8 mouse cellular contexts compared by ENCODE assay signal in genomic region chr19:5922119-5922942, GRCm38 (mm10). TPM values are rescaled to one million over a fixed set of nuclear protein-coding genes. Genes with fewer than 3 reads are reported as not detected.
DNase-seq lines count a peak whose midpoint lies in the region; ATAC-seq and TF ChIP-seq lines count a peak whose summit lies in the region.

No protein-coding gene starts in this region.

- H3K27ac ChIP-seq in spleen, adult 2 months (ENCODE audit: insufficient read depth, low read length) = no peak overlapping the region
- peak overlapping the region; percentile 64 for H3K27ac ChIP-seq in heart, postnatal 0 days (ENCODE audit: low read depth)
- peak overlapping the region; percentile 37 for H3K27ac ChIP-seq in liver, embryonic 14.5 days
- peak overlapping the region; percentile 49; the same call in 1 of the 2 replicates for H3K27ac ChIP-seq in stomach, postnatal 0 days (replicated peaks)

- H3K36me3 ChIP-seq in spleen, adult 2 months (ENCODE audit: control insufficient read depth, insufficient read depth, low read length) = no peaks in the 10 kb centered on the region
- H3K36me3 ChIP-seq in heart, postnatal 0 days (replicated peaks; ENCODE audit: control insufficient read depth, insufficient read depth, low read length) = peaks cover 19% of the 10 kb centered on the region
- H3K36me3 ChIP-seq in liver, embryonic 14.5 days (replicated peaks; ENCODE audit: control insufficient read depth, insufficient read depth, low read depth) = no peaks in the 10 kb centered on the region
- peaks cover 7% of the 10 kb centered on the region for H3K36me3 ChIP-seq in stomach, postnatal 0 days (ENCODE audit: control insufficient read depth, insufficient read depth, low read length)

- DNase-seq in spleen, adult 2 months (ENCODE audit: low read depth in 1 of 2, low spot score in 2 of 2) = no peak
- DNase-seq in spleen, adult 18-20 months = no peak
- peak; percentile 22 for DNase-seq in heart, postnatal 0 days (ENCODE audit: low spot score)
- DNase-seq in liver, embryonic 14.5 days (ENCODE audit: low read depth in 3 of 3, low spot score in 3 of 3) = peak; percentile 51 to 73 (median 57)
- DNase-seq in stomach, postnatal 0 days (ENCODE audit: low spot score) = no peak
- DNase-seq in left cerebral cortex, postnatal 10 days (ENCODE audit: extremely low spot score in 1 of 2, low spot score in 2 of 2) = no peak
- no peak for DNase-seq in thymus, postnatal 4 days
- DNase-seq in adrenal gland, adult 18-20 months (ENCODE audit: low spot score in 2 of 2) = no peak

- no peak for TF ChIP-seq CTCF in spleen, adult 2 months (IDR thresholded peaks at IDR 0.05; ENCODE audit: extremely low read depth, insufficient read depth, insufficient read length, insufficient replicate concordance)
- TF ChIP-seq CTCF in heart, postnatal 0 days (IDR thresholded peaks at IDR 0.05; ENCODE audit: low read depth) = no peak
- TF ChIP-seq CTCF in liver, embryonic 14.5 days (IDR thresholded peaks at IDR 0.05; ENCODE audit: low read depth) = no peak
- no peak for TF ChIP-seq CTCF in stomach, postnatal 0 days (IDR thresholded peaks at IDR 0.05; ENCODE audit: low read depth)

- TF ChIP-seq POLR2A in spleen, adult 2 months (IDR thresholded peaks at IDR 0.05; ENCODE audit: low read depth, low read length) = no peak

- H3K9ac ChIP-seq in heart, postnatal 0 days (replicated peaks; ENCODE audit: low read depth, low read length) = peak overlapping the region; percentile 15
- H3K9ac ChIP-seq in liver, embryonic 14.5 days (replicated peaks) = peak overlapping the region; percentile 44
- peak overlapping the region; percentile 50; the same call in 1 of the 2 replicates for H3K9ac ChIP-seq in stomach, postnatal 0 days (ENCODE audit: low read length)

- H3K4me2 ChIP-seq in heart, postnatal 0 days (ENCODE audit: low read depth, low read length) = peak overlapping the region; percentile 87
- H3K4me2 ChIP-seq in liver, embryonic 14.5 days (ENCODE audit: low read depth) = peak overlapping the region; percentile 100
- H3K4me2 ChIP-seq in stomach, postnatal 0 days (replicated peaks; ENCODE audit: low read depth) = peak overlapping the region; percentile 36

- no peak for ATAC-seq in heart, postnatal 0 days (ENCODE audit: insufficient read depth, low read depth)
- peak; percentile 76 for ATAC-seq in liver, embryonic 14.5 days (ENCODE audit: insufficient read depth)
- ATAC-seq in stomach, postnatal 0 days (ENCODE audit: low FRiP score, low TSS enrichment) = no peak

- no peaks in the 10 kb centered on the region for H3K4me1 ChIP-seq in spleen, adult 2 months (ENCODE audit: control insufficient read depth, insufficient read depth, insufficient read length)
- peaks cover 4% of the 10 kb centered on the region; the same call in 1 of the 2 replicates for H3K4me1 ChIP-seq in heart, postnatal 0 days (ENCODE audit: control insufficient read depth, insufficient read depth)
- H3K4me1 ChIP-seq in liver, embryonic 14.5 days (replicated peaks; ENCODE audit: control insufficient read depth in 2 of 2, insufficient read depth in 2 of 2, low read length in 1 of 2) = peaks cover 34 to 36% of the 10 kb centered on the region in 2 experiments
- H3K4me1 ChIP-seq in stomach, postnatal 0 days (replicated peaks; ENCODE audit: control insufficient read depth, insufficient read depth) = peaks cover 3% of the 10 kb centered on the region; the same call in 1 of the 2 replicates

- intact Hi-C loops in left cerebral cortex, postnatal 10 days (cut with DNase I) = loop anchor here (5.0 kb wide), 1 partner anchor 125 kb away; the partner anchor contains the start of gene Syvn1

- WGBS in spleen, adult 2 months = 71% methylated on average over 15 of the region's 15 CpGs
- WGBS in heart, postnatal 0 days = 31% methylated on average over 15 of the region's 15 CpGs
- WGBS in liver, embryonic 14.5 days (ENCODE audit: insufficient replicate concordance) = 16% methylated on average over 15 of the region's 15 CpGs
- 58% methylated on average over 15 of the region's 15 CpGs for WGBS in stomach, postnatal 0 days

- H3K4me3 ChIP-seq in spleen, adult 2 months (ENCODE audit: extremely low read depth, insufficient read depth, insufficient read length) = 0 out of 2 replicates have a peak overlapping the region, but pooled peaks have one; percentile 3
- peak overlapping the region; percentile 26 for H3K4me3 ChIP-seq in heart, postnatal 0 days (ENCODE audit: low read depth, low read length)
- peak overlapping the region; percentile 0 to 30 for H3K4me3 ChIP-seq in liver, embryonic 14.5 days (ENCODE audit: insufficient read depth in 1 of 2, low read depth in 2 of 2, low read length in 2 of 2)
- no peak overlapping the region; the same call in 1 of the 2 replicates for H3K4me3 ChIP-seq in stomach, postnatal 0 days (ENCODE audit: low read depth, low read length)

- no peak for TF ChIP-seq EP300 in heart, postnatal 0 days (IDR thresholded peaks at IDR 0.05; ENCODE audit: low read depth)
- TF ChIP-seq EP300 in liver, embryonic 14.5 days (IDR thresholded peaks at IDR 0.05; ENCODE audit: low read depth) = peak; percentile 58
- no peak for TF ChIP-seq EP300 in stomach, postnatal 0 days (optimal IDR thresholded peaks at IDR 0.05)

- no peaks in the 10 kb centered on the region for H3K27me3 ChIP-seq in spleen, adult 2 months (ENCODE audit: control insufficient read depth, insufficient read depth, low read length)
- no peaks in the 10 kb centered on the region for H3K27me3 ChIP-seq in heart, postnatal 0 days (ENCODE audit: control insufficient read depth, insufficient read depth, low read length)
- H3K27me3 ChIP-seq in liver, embryonic 14.5 days (ENCODE audit: control insufficient read depth, insufficient read depth, low read length) = peaks cover 7% of the 10 kb centered on the region
- H3K27me3 ChIP-seq in stomach, postnatal 0 days (ENCODE audit: control insufficient read depth, insufficient read depth, low read length) = no peaks in the 10 kb centered on the region

- no peaks in the 10 kb centered on the region for H3K9me3 ChIP-seq in heart, postnatal 0 days (replicated peaks; ENCODE audit: control insufficient read depth, low read length)
- H3K9me3 ChIP-seq in liver, embryonic 14.5 days (ENCODE audit: control insufficient read depth, low read length) = no peaks in the 10 kb centered on the region
- H3K9me3 ChIP-seq in stomach, postnatal 0 days (ENCODE audit: control insufficient read depth, low read length) = no peaks in the 10 kb centered on the region

RNA-seq across cellular contexts. Expression of gene Cdc42ep2, which starts 2.3 kb away (rescaled TPM):
- polyA plus RNA-seq in spleen, adult 2 months (2012; rRNA removed) = 8.1 and 8.2 TPM in 2 replicates
- total RNA-seq in heart, postnatal 0 days (2014; rRNA removed; ENCODE audit: low replicate concordance) = 15.7 and 17.4 TPM in 2 replicates
- polyA plus RNA-seq in heart, postnatal 0 days (2015; fragmentation: Nextera tagmentation; extraction: Ambion mirVana) = 8.8 and 9.5 TPM in 2 replicates
- 2.2 and 2.3 TPM in 2 replicates for polyA plus RNA-seq in liver, embryonic 14.5 days (2012; rRNA removed)
- 1.6 and 2.1 TPM in 2 replicates for polyA plus RNA-seq in liver, embryonic 14.5 days (2014; fragmentation: Nextera tagmentation; extraction: Ambion mirVana)
- polyA plus RNA-seq in stomach, postnatal 0 days (2015; fragmentation: Nextera tagmentation; extraction: Ambion mirVana) = 7.9 and 8.1 TPM in 2 replicates
- total RNA-seq in left cerebral cortex, postnatal 10 days (2021) = 1 to 10 TPM; 8.3 to 9.8 TPM
- 1 to 10 TPM; 5.2 to 8.0 TPM for total RNA-seq in adrenal gland, adult 18-20 months (2021)

RNA-seq across cellular contexts. Expression of gene Dpf2, which starts 9.5 kb away (rescaled TPM):
- polyA plus RNA-seq in spleen, adult 2 months (2012; rRNA removed) = 59.9 and 74.8 TPM in 2 replicates
- 57.8 and 91.8 TPM in 2 replicates for total RNA-seq in heart, postnatal 0 days (2014; rRNA removed; ENCODE audit: low replicate concordance)
- polyA plus RNA-seq in heart, postnatal 0 days (2015; fragmentation: Nextera tagmentation; extraction: Ambion mirVana) = 60.5 and 61.4 TPM in 2 replicates
- 35.3 and 36.0 TPM in 2 replicates for polyA plus RNA-seq in liver, embryonic 14.5 days (2012; rRNA removed)
- polyA plus RNA-seq in liver, embryonic 14.5 days (2014; fragmentation: Nextera tagmentation; extraction: Ambion mirVana) = 45.1 and 54.5 TPM in 2 replicates
- polyA plus RNA-seq in stomach, postnatal 0 days (2015; fragmentation: Nextera tagmentation; extraction: Ambion mirVana) = 47.0 and 54.9 TPM in 2 replicates
- total RNA-seq in left cerebral cortex, postnatal 10 days (2021) = 10 to 100 TPM; 76.8 to 80.7 TPM
- 100 to 1,000 TPM; 111 to 129 TPM for total RNA-seq in adrenal gland, adult 18-20 months (2021)

RNA-seq across cellular contexts. Expression of gene Tigd3, which starts 28.4 kb away (rescaled TPM):
- 1.3 TPM in 2 replicates for polyA plus RNA-seq in spleen, adult 2 months (2012; rRNA removed)
- 0.81 and 3.3 TPM in 2 replicates for total RNA-seq in heart, postnatal 0 days (2014; rRNA removed; ENCODE audit: low replicate concordance)
- polyA plus RNA-seq in heart, postnatal 0 days (2015; fragmentation: Nextera tagmentation; extraction: Ambion mirVana) = 0.85 and 0.91 TPM in 2 replicates
- polyA plus RNA-seq in liver, embryonic 14.5 days (2012; rRNA removed) = 2.2 and 2.4 TPM in 2 replicates
- 1.1 TPM in 2 replicates for polyA plus RNA-seq in liver, embryonic 14.5 days (2014; fragmentation: Nextera tagmentation; extraction: Ambion mirVana)
- polyA plus RNA-seq in stomach, postnatal 0 days (2015; fragmentation: Nextera tagmentation; extraction: Ambion mirVana) = 0.77 and 1.0 TPM in 2 replicates
- 1 to 10 TPM; 6.5 to 8.1 TPM for total RNA-seq in left cerebral cortex, postnatal 10 days (2021)
- 1 to 10 TPM in 1 of 2 experiments, under 1 TPM in 1; 0.90 to 1.1 TPM for total RNA-seq in adrenal gland, adult 18-20 months (2021)

RNA-seq across cellular contexts. Expression of gene Pola2, which starts 41.7 kb away (rescaled TPM):
- 40.5 and 48.0 TPM in 2 replicates for polyA plus RNA-seq in spleen, adult 2 months (2012; rRNA removed)
- total RNA-seq in heart, postnatal 0 days (2014; rRNA removed; ENCODE audit: low replicate concordance) = 44.7 and 64.3 TPM in 2 replicates
- polyA plus RNA-seq in heart, postnatal 0 days (2015; fragmentation: Nextera tagmentation; extraction: Ambion mirVana) = 32.7 and 34.1 TPM in 2 replicates
- 60.9 and 66.4 TPM in 2 replicates for polyA plus RNA-seq in liver, embryonic 14.5 days (2012; rRNA removed)
- polyA plus RNA-seq in liver, embryonic 14.5 days (2014; fragmentation: Nextera tagmentation; extraction: Ambion mirVana) = 63.0 and 68.1 TPM in 2 replicates
- polyA plus RNA-seq in stomach, postnatal 0 days (2015; fragmentation: Nextera tagmentation; extraction: Ambion mirVana) = 20.4 and 21.2 TPM in 2 replicates
- total RNA-seq in left cerebral cortex, postnatal 10 days (2021) = 10 to 100 TPM in 1 of 2 experiments, 1 to 10 TPM in 1; 8.0 to 10.7 TPM
- 10 to 100 TPM; 15.5 to 16.8 TPM for total RNA-seq in adrenal gland, adult 18-20 months (2021)

RNA-seq across cellular contexts. Expression of gene Slc25a45, which starts 44.7 kb away (rescaled TPM):
- polyA plus RNA-seq in spleen, adult 2 months (2012; rRNA removed) = 36.6 and 37.6 TPM in 2 replicates
- 3.1 and 4.8 TPM in 2 replicates for total RNA-seq in heart, postnatal 0 days (2014; rRNA removed; ENCODE audit: low replicate concordance)
- 2.8 and 2.9 TPM in 2 replicates for polyA plus RNA-seq in heart, postnatal 0 days (2015; fragmentation: Nextera tagmentation; extraction: Ambion mirVana)
- 5.3 and 5.8 TPM in 2 replicates for polyA plus RNA-seq in liver, embryonic 14.5 days (2012; rRNA removed)
- 3.2 and 4.6 TPM in 2 replicates for polyA plus RNA-seq in liver, embryonic 14.5 days (2014; fragmentation: Nextera tagmentation; extraction: Ambion mirVana)
- 2.9 and 3.2 TPM in 2 replicates for polyA plus RNA-seq in stomach, postnatal 0 days (2015; fragmentation: Nextera tagmentation; extraction: Ambion mirVana)
- total RNA-seq in left cerebral cortex, postnatal 10 days (2021) = 1 to 10 TPM; 3.4 to 3.8 TPM
- 10 to 100 TPM in 1 of 2 experiments, 1 to 10 TPM in 1; 4.9 to 19.0 TPM for total RNA-seq in adrenal gland, adult 18-20 months (2021)

Comparison
In these comparisons a context has a peak if more than half of its experiments do, and no peak if none do; other contexts are left out.
1. DNase-seq: peak in heart, postnatal 0 days (single experiment) and liver, embryonic 14.5 days (3 of 3); none in spleen, adult 2 months (0 of 2), spleen, adult 18-20 months (0 of 2), stomach, postnatal 0 days (single experiment), left cerebral cortex, postnatal 10 days (0 of 2), thymus, postnatal 4 days (single experiment) and adrenal gland, adult 18-20 months (0 of 2).
2. H3K4me2 ChIP-seq: peak in every context shown above with its lines; median percentile 100 in liver, embryonic 14.5 days; 87 in heart, postnatal 0 days; 36 in stomach, postnatal 0 days.
3. Peak in every context shown above with its lines, with median percentiles within 50 percentile points of each other: H3K9ac ChIP-seq.